ENCODE assay signal across 8 mouse cellular contexts in genomic region chr2:166655727-166656520, GRCm38 (mm10). TPM values are rescaled to one million over a fixed set of nuclear protein-coding genes. Genes with fewer than 3 reads are reported as not detected.
DNase-seq lines count a peak whose midpoint lies in the region; ATAC-seq and TF ChIP-seq lines count a peak whose summit lies in the region.

No protein-coding gene starts in this region.

- 0 out of 2 replicates have a peak overlapping the region, but pooled peaks have one; percentile 4 for H3K9ac ChIP-seq in heart, embryonic 14.5 days (ENCODE audit: low read length)
- H3K9ac ChIP-seq in embryonic facial prominence, embryonic 13.5 days: no peak overlapping the region
- no peak overlapping the region for H3K9ac ChIP-seq in midbrain, postnatal 0 days (replicated peaks; ENCODE audit: low read length, poor library complexity, severe bottlenecking)

- no peak overlapping the region for H3K4me2 ChIP-seq in heart, embryonic 14.5 days (ENCODE audit: low read length)
- peak overlapping the region; percentile 26; the same call in 1 of the 2 replicates for H3K4me2 ChIP-seq in embryonic facial prominence, embryonic 13.5 days
- 0 out of 2 replicates have a peak overlapping the region, but pooled peaks have one; percentile 18 for H3K4me2 ChIP-seq in midbrain, postnatal 0 days (ENCODE audit: low read depth, low read length, poor library complexity, severe bottlenecking)

- peak overlapping the region; percentile 4 to 82; a peak in 3 of 4 replicates for H3K27ac ChIP-seq in heart, embryonic 14.5 days (replicated peaks in 1 of 2; ENCODE audit: control insufficient read depth in 1 of 2, insufficient read depth in 1 of 2, low read depth in 2 of 2, low read length in 2 of 2)
- H3K27ac ChIP-seq in embryonic facial prominence, embryonic 13.5 days: peak overlapping the region; percentile 39; the same call in 1 of the 2 replicates
- H3K27ac ChIP-seq in midbrain, postnatal 0 days (ENCODE audit: low read depth, low read length): no peak overlapping the region

- WGBS in heart, embryonic 14.5 days: 48% methylated on average over 11 of the region's 11 CpGs
- WGBS in embryonic facial prominence, embryonic 13.5 days: 63% methylated on average over 11 of the region's 11 CpGs
- 53% methylated on average over 11 of the region's 11 CpGs for WGBS in midbrain, postnatal 0 days

- no peaks in the 10 kb centered on the region for H3K36me3 ChIP-seq in heart, embryonic 14.5 days (ENCODE audit: control insufficient read depth, insufficient read depth, low read length)
- H3K36me3 ChIP-seq in embryonic facial prominence, embryonic 13.5 days: no peaks in the 10 kb centered on the region
- no peaks in the 10 kb centered on the region for H3K36me3 ChIP-seq in midbrain, postnatal 0 days (ENCODE audit: insufficient read depth, low read length)

- intact Hi-C loops in heart, postnatal 25 days (cut with DNase I): no loop called here

- DNase-seq in heart, postnatal 25 days (ENCODE audit: low spot score): no peak
- DNase-seq in liver: peak; percentile 63
- DNase-seq in midbrain, postnatal 0 days (ENCODE audit: low spot score): no peak
- DNase-seq in thymus, postnatal 4 days: peak; percentile 81
- no peak for DNase-seq in gastrocnemius, adult 8-10 months (ENCODE audit: low spot score in 2 of 2)
- DNase-seq in frontal cortex, adult 2 months (ENCODE audit: extremely low spot score in 1 of 2, low spot score in 1 of 2): no peak

- H3K4me3 ChIP-seq in heart, embryonic 14.5 days (ENCODE audit: control insufficient read depth in 1 of 2, insufficient read depth in 1 of 2, low read depth in 1 of 2, low read length in 2 of 2): no peak overlapping the region
- H3K4me3 ChIP-seq in embryonic facial prominence, embryonic 13.5 days: no peak overlapping the region
- no peak overlapping the region for H3K4me3 ChIP-seq in midbrain, postnatal 0 days (ENCODE audit: low read depth, low read length)

- ATAC-seq in heart, embryonic 14.5 days (ENCODE audit: insufficient number of reproducible peaks, insufficient read depth, low FRiP score, low read depth): no peak
- ATAC-seq in embryonic facial prominence, embryonic 13.5 days (ENCODE audit: insufficient number of reproducible peaks, insufficient read depth, low FRiP score, low TSS enrichment, low read depth): no peak
- no peak for ATAC-seq in midbrain, postnatal 0 days (ENCODE audit: low FRiP score)

- H3K4me1 ChIP-seq in heart, embryonic 14.5 days (ENCODE audit: control insufficient read depth in 2 of 2, insufficient read depth in 2 of 2, low read length in 2 of 2): peaks cover 19 to 22% of the 10 kb centered on the region in 2 experiments
- H3K4me1 ChIP-seq in embryonic facial prominence, embryonic 13.5 days: peaks cover 33% of the 10 kb centered on the region
- H3K4me1 ChIP-seq in midbrain, postnatal 0 days (ENCODE audit: insufficient read depth, low read length): no peaks in the 10 kb centered on the region

- TF ChIP-seq CTCF in midbrain, postnatal 0 days (IDR thresholded peaks at IDR 0.05): no peak

- no peaks in the 10 kb centered on the region for H3K27me3 ChIP-seq in heart, embryonic 14.5 days (ENCODE audit: control insufficient read depth, insufficient read depth, low read length)
- no peaks in the 10 kb centered on the region for H3K27me3 ChIP-seq in embryonic facial prominence, embryonic 13.5 days
- no peaks in the 10 kb centered on the region for H3K27me3 ChIP-seq in midbrain, postnatal 0 days (ENCODE audit: insufficient read depth, low read length)

- no peaks in the 10 kb centered on the region for H3K9me3 ChIP-seq in heart, embryonic 14.5 days (ENCODE audit: control insufficient read depth, low read length)
- no peaks in the 10 kb centered on the region for H3K9me3 ChIP-seq in embryonic facial prominence, embryonic 13.5 days
- H3K9me3 ChIP-seq in midbrain, postnatal 0 days (ENCODE audit: low read length): no peaks in the 10 kb centered on the region

RNA-seq across cellular contexts. Expression of gene Prex1, which starts 57.7 kb away (rescaled TPM):
- polyA plus RNA-seq in heart, embryonic 14.5 days (2014; fragmentation: Nextera tagmentation; extraction: Ambion mirVana): 8.6 and 9.5 TPM in 2 replicates
- total RNA-seq in heart, postnatal 25 days (2021): 1 to 10 TPM; 5.9 to 6.6 TPM
- 28.4 and 28.5 TPM in 2 replicates for polyA plus RNA-seq in embryonic facial prominence, embryonic 13.5 days (2015; fragmentation: Nextera tagmentation; extraction: Ambion mirVana)
- total RNA-seq in midbrain, postnatal 0 days (2014; rRNA removed): 37.1 and 53.8 TPM in 2 replicates
- polyA plus RNA-seq in midbrain, postnatal 0 days (2015; fragmentation: Nextera tagmentation; extraction: Ambion mirVana): 17.4 and 18.0 TPM in 2 replicates
- total RNA-seq in gastrocnemius, adult 8-10 months (2022): 1 to 10 TPM; 3.2 to 3.8 (median 3.4) TPM
- polyA plus RNA-seq in frontal cortex, adult 2 months (2012; rRNA removed): 101 and 102 TPM in 2 replicates

Comparison
In these comparisons a context has a peak if more than half of its experiments do, and no peak if none do; other contexts are left out.
1. DNase-seq: peak in liver (single experiment) and thymus, postnatal 4 days (single experiment); none in heart, postnatal 25 days (single experiment), midbrain, postnatal 0 days (single experiment), gastrocnemius, adult 8-10 months (0 of 2) and frontal cortex, adult 2 months (0 of 2).